Mouse (Mus musculus): Measurements from ENCODE around the gene Cfap52. TPM values are rescaled to one million over a fixed set of nuclear protein-coding genes. Genes with fewer than 3 reads are reported as not detected.
A peak's percentile ranks its signal among the peaks of the same experiment; 100 is the strongest.

Cfap52 gene
- total RNA-seq, 4 experiments from 2014 or later: 4.9 to 8.6 (median 5.8) TPM

DNA sequence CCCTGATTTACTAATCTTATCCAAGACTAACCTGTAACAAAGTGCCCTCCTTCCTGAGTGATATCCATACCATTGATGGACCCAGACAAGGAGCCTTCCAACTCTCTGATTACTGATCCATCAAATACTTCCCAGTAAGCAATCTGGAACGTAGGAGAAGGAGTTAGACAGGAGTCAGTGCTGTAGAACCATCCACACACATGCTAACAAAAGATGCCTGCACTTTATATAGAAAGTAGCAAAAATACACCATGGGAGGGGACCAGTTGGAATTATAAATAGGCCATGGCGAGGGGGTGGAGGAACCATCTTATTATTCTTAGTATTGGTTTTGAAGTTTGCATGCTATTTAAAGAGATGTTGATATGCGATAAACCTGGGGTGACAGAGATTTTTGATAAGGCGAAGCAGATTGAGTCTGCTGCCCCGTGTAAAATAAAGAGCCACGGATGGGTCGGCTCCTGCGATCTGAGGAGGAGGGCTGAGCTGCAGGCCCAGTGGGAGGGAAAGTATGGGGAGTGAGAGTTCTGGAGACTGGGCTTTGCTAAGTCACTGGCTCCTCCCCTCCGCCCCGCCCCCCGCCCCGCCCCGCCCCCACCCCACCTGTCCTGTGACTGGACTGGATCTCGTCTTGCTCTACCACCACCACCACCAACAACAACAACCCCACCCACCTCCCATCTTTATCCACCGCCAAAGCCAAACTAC is 38.9 kb downstream of the Cfap52 start:
- DNase-seq (ENCODE audit: low spot score in 2 of 2): no peak

DNA sequence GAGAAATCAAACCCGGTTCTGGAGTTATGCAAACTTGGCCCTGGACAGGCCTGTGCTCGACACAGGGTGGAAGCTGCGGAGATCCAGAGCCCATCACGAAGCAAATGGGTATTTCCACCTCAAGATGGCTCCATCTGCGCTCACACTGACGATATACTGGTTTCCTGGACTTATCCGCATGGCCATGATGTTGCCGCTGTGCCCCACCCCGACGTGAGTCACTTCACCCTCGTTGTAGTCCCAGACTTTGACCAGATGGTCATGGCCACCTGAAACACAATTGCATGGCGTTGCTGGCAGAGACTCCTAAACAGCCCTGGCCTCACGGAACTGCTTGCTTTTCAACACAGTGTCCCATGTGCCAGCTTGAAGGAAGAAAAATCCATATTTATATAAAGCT is 40.5 kb downstream of the Cfap52 start:
- peak in 1 of 2 experiments; percentile 29 for DNase-seq (ENCODE audit: low spot score in 2 of 2)

DNA sequence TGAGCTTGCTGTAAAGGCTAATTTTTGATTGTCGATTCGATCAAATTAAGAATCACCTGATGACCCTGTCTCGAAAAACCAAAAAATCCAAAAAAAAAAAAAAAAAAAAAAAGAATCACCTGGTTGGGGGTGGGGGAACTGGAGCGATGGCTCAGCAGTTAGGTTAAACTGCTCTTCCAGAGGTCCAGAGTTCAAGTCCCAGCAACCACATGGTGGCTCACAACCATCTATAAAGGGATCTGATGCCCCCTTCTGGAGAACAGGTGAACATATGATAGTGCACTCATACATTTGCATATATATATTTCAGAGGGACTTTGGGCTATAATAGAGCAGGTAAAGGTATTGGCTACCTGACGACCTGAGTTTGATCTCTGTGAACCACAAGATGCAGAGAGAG is 41.7 kb downstream of the Cfap52 start:
- DNase-seq (ENCODE audit: low spot score in 2 of 2): no peak

DNA sequence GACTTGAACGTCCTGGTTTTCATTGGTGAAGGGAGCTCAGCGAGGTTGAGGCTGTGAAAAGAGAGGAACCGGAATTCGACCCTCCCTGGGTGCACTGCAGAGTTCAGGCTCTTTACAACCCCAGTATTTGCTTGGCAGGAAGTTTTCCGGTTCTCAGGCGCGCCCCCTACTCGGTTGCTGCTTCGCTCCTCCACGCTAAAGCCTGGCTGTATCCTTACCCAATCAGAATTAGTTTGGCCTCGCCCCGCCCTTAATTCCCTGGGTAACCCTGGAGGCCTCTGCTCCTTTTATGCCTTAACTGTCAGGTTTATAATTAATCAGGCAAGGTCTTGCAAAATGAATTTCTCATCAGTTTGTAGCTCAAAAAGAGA is 42.7 kb downstream of the Cfap52 start:
- peak in 1 of 2 experiments; percentile 14 for DNase-seq (ENCODE audit: low spot score in 2 of 2)

DNA sequence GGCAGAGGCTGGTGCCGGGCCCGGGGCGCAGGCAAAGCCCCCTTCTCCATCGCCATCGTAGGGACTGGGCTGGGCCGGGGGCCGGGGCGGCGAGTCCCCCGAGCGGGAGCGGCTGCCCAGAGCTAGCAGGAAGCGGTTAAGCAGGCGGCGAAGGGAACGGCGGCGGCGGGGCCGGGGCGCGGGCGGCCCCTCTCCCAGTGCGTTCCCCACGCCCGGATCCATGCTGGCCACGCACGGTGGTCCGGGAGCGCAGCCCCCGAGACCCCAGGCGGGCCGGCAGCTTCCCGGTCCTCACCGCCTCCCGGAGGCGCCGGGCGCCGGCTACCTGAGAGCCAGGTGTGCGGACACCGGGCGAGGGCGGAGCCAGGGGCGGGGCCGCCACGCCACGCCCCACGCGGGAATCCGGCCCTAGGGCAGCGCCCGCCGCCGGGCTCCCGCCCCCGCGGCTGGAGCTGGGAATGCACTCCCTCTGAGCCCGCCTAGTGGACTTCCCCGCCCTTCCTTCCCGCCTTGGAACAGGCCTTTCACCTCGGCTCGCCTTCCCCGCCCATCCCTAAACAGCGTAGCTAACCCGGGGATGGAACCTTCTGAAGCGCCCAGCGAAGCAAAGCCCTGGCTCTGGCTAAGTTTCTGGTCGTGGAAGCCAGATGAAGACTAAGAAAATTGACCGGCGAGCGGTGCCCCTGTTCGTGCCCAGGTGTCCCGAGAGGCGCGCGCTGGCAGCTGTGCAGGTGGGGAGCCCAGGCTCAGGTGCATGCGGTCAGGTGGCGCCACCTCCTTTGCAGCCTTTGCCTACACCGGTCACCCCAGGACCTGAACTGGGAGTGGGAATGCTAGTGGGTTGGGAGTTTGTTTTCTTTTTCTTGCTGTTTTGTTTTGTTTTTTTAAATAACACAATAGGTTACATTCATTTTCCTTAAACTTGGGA is 43.4 kb downstream of the Cfap52 start, which contains the start of gene Usp43:
TSS of gene Usp43 (minus strand) at position 327 of the 928 bp plus-strand sequence.
- no peak for DNase-seq (ENCODE audit: low spot score in 2 of 2)

DNA sequence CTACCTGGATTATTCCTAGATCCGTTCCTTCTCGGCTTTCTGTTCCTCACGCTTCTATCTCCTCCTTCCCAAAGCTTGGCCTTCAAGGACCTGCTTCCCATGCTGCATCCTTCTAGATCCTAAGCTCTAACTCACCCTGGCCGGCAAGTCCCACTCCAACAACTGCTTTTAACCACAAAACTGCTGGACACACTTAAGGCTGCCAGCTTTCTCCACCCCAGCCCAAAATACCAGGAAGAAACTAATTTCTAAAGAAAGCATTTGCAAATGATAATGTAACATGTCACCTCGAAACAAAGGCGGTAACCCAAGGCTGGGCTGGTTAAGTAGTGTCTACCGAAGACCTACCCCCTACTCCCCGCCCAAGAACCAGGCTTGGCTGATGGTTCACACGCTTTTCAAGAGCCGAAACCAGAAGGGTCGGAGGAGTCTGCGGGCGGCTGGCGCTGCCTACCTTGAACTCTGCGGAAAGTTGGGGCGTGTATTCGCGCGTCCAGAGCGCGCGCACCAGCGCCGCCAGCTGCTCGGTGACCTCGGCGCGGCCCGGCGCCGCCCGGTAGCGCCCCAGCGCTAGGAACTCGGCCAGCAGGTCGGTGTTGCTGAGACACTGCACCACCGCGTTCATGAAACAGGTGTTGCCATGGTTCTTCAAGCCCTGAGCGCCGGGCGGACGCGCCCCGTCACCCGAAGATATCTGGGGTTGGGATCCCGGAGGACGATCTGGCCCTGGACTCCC is 44.2 kb downstream of the Cfap52 start:
- peak; percentile 10 to 21 for DNase-seq (ENCODE audit: low spot score in 2 of 2)

DNA sequence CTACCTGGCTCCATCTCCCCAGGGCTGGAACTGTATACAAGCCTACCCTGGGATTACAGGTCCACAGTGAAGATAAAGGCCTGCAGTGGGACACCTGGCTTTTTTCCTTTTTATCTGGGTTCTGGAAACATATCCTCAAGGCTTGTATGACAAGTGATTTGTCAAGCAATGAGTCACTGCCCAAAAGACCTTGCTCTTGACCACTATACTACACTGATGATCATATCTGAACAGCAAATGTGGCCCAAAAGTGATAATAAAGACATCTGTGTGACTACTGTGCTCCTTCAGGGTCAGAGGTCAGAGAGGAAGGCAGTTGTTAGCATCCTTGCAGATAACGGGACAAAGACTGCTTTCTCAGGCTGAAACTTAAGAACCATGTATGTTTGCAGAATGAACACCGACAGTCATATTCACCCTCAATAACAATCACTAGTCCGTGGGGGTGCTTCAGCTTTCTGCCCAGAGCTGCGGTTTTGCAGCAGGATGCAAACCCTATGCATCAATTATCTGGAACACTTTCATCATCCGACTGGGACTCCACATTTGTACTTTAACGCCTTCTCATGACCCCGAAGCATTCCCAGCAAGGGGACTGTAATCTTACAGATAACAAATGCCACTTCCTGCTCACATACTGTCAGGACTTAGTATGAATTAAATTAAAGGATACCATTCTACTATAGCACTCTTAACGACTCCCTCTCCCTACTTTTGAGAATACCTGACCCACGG is 45.1 kb downstream of the Cfap52 start:
- DNase-seq (ENCODE audit: low spot score in 2 of 2): no peak

DNA sequence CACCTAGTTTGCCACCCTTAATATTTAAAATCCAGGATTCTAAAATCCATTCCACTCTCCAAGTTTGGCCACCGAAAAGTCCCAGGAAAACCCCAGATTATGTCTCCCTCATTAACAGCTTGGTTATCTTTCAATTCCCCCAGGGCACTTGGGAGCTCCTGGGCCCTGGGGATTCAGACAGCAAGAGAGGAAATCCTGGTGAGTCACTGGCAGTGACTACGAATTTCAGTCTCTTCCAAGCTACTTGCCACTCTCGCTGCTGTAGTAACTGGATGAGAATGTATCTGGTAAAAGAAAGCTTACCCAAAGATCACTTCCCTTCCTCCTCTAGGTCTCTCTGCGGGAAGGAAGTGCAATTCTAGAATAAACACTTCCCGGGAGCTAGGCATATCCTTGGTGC is 45.9 kb downstream of the Cfap52 start:
- no peak for DNase-seq (ENCODE audit: low spot score in 2 of 2)

DNA sequence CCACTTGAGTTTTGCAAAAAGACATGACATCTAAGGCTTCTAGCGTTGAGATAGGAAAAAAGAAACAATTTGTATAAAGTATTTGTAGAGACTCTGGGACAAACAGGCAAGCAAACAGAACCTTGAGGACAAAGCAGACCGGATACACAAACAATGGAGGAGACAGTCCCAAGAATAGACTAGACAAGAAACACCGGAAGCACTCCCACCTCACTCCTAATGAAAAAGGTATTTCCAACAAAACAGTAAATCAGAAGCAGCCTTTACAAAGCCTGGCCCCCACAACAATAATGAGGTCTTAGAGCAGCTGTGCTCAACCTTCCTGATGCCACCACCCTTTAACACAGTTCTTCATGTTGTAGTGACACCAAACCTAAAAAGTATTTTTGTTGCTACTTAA is 48.3 kb downstream of the Cfap52 start:
- no peak for DNase-seq (ENCODE audit: low spot score in 2 of 2)

DNA sequence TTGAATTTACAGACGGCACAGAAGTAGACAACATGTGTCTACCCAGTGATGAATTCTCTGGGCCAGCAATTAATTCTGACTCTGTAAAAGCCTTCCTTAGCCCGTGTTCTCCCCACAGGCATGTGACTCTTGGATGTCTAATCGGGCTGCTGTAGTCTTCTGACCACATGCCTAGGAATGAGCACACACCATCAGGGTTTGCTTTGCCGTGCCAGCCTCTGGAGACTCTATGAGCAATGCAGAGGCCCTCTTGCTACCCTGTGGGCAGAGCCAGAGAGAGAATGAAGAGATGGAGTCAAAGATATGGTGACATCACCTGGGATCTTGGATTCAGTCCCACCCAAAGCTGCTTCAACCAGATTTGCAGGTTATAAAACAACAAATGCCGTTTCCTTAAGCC is 54.4 kb downstream of the Cfap52 start:
- DNase-seq (ENCODE audit: low spot score in 2 of 2): no peak

DNA sequence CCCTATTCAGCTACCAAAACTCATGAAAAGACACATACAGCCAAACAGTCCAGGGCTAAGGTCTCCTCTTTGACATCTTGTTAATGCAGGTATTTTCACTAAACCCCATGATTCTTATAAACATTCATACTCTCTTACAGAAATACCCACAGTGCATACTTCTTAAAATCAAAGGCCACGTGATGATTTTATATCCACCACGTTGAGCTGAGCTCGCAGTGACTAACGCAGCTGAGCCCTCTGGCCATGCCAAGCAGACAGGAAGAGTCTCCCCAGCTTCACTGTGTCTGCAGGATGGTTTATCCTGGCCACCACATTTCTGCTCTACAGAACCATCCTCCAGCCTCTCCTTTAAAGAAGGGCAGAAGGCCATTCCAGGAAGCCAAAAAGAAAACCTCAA is 61.7 kb downstream of the Cfap52 start:
- DNase-seq (ENCODE audit: low spot score in 2 of 2): no peak

DNA sequence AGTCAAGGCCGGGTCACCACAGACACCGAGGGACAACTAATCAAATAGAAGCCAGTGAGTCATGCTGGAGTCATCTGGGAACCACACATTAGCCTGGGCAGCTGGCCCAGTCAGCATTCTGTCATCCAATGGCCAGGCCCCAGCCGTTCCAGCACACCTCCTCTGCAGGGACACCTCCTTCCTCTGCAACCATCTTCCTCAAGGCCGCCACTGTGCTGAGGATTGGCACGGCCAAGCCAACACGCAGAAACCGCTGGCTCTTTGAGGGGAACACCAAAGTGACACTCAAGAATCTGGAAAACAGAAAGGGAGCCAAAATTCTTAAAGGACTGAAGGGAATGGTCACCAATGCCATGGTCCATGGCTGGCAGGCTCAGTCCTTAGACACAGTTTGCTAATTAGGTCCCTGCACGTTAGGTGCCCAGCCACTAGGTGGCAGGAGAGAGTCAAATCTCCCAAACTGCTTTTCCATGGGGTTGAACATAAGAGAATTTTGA is 68.3 kb downstream of the Cfap52 start:
- DNase-seq (ENCODE audit: low spot score in 2 of 2): peak; percentile 42 to 57

DNA sequence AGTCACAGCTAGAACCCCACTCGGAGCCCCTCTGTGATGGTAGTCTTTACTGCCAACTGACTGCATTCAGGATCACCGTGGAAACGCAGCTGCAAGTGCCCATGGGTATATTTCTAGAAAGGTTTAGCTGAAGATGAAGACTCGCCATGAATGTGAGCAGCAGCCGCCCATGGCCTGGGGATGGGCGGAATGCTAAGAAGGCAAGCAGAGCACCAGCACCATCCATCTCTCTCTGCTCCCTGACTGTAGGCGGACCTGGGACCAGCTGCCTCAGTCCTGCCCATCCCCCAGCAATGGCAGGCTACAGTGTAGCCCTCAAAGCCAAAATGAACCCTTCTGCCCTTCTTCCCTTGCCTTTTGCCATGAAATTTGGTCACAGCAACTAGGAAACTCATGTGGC is 69.8 kb downstream of the Cfap52 start:
- no peak for DNase-seq (ENCODE audit: low spot score in 2 of 2)

DNA sequence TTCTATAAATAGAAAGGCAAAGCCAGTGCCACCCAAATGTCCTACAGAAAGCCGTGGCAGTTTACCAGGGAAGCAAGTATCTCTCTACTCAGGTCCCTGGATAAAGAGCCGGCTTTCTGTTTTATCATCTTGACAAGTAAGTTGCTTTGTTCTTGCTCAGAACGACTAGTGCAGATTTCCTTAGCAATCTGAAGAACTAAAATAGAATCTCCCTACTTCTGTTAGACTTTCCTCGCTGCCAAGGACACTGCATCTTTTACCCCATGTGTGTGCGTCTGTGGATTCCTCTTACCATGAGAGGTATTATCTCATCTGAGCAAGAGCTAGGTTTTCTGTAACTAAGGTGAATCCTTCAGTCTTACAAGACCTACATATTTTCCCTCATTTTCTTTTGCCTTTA is 76.9 kb downstream of the Cfap52 start:
- no peak for DNase-seq (ENCODE audit: low spot score in 2 of 2)

DNA sequence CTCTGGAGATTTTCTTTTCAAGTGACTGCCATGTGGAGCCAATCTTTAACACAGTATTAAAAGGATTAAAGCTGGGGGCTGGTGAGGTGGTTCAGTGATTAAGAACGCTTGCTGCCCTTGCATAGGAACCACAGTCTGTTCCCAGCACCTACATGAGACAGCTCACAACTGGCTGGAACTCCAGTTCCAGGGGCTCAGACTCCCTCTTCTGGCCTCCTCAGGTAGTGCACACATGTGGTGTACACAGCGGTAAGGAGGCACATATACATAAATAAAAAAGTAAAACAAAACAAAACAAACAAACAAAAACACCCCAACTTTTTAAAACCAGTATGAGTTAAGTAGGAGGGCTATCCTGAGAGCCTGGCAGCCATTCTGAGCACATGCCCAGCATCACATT is 79.5 kb downstream of the Cfap52 start:
- DNase-seq (ENCODE audit: low spot score in 2 of 2): no peak

Other genes starting within 250 kb of the Cfap52 start
- 1 to 10 TPM; 1.4 to 2.0 (median 1.8) TPM for gene Glp2r, start 194.5 kb downstream of the Cfap52 start, total RNA-seq (2022)
- not detected for gene Gsg1l2, start 191.0 kb downstream of the Cfap52 start, total RNA-seq (2022)
- gene Dhrs7c, start 167.5 kb downstream of the Cfap52 start, total RNA-seq (2022): not detected
- gene Usp43, start 43.5 kb downstream of the Cfap52 start, total RNA-seq (2022): 1 to 10 TPM; 3.0 to 4.6 (median 3.9) TPM
- gene Stx8, start 542 bp upstream of the Cfap52 start, total RNA-seq (2022): 10 to 100 TPM; 27.4 to 41.6 (median 32.4) TPM